Mouse (Mus musculus): ENCODE measurements at regions not wholly inside any gene's neighbourhood (a gene's known extent, or its start where the extent isn't known, plus 50 kb on each side); places are given as distances from the start of the nearest gene placed in this dataset.

DNA sequence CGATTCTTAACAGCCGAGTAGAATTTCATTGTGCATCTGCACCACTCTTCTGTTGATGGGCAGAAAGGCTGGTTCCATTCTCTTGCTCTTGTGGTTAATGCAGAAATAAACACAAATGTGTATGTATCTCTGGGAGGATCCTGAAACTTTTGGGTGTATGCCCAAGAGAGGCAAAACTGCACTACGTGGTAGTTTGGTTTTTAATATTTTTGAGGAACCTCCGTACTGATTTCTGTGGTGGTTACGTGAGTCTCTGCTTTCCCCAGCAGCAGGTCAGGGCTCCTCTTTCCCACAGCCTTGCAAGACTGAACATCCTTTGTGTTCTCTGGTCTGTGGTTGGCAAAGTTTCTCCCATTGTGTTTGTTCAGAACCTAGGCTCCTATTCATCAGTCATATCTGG, 198.9 kb upstream of the Ubash3b start:
- no peaks in the 10 kb centered on the region for H3K36me3 ChIP-seq (replicated peaks)
- H3K9me3 ChIP-seq = no peaks in the 10 kb centered on the region
- no peak for ATAC-seq (ENCODE audit: low FRiP score)
- 81% methylated on average over 5 of the region's 5 CpGs for WGBS
- no peak overlapping the region for H3K27ac ChIP-seq
- H3K9ac ChIP-seq = no peak overlapping the region
- no peaks in the 10 kb centered on the region for H3K27me3 ChIP-seq
- H3K4me1 ChIP-seq = peaks cover 7% of the 10 kb centered on the region
- no peak overlapping the region for H3K4me2 ChIP-seq
- no peak overlapping the region for H3K4me3 ChIP-seq (replicated peaks)

DNA sequence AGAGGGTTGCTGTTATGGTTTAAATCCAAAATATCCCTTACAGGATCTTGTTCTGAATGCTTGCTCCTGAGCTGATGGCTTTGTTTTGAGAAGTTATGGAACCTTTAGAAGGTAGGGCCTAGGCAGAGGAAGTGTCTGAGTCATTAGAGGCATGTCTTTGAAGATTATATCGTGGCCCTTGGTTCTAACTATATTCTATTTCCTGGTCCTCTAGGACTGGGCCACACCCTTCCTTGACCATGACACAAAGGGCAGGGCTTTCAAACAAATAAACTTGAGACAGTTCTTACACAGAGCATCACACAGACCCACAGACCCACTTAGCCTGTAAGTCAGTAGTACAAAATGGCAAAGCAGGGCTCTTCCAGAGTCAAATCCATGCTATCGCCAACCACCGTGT, 197.8 kb upstream of the Ubash3b start:
- 96% methylated on average over 3 of the region's 3 CpGs for WGBS

DNA sequence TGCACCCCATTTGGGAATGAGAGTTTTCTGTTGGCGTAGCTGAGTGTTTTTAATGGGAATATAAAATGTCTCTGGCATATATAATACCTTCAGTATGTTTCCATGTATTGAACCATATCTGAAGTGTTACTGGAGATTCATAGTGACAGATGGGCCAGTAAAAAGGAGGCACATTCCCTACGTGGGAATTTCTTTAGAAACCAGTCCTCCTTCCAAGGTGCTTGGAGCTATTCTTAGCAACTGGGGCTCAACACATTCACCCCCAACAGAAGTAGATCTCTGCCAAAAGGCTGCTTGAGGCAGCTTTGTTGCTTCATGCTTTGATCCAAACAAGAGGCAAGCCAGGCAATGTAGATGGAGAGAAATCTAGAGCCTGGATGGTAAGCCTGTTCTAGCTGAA, 183.8 kb upstream of the Ubash3b start:
- Histone ChIP-seq H3K27me3 (no peaks in the 10 kb centered on the region), H3K36me3 (replicated peaks) (no peaks in the 10 kb centered on the region), H3K4me1 (no peaks in the 10 kb centered on the region), H3K4me3 (replicated peaks) (no peak overlapping the region), H3K27ac (no peak overlapping the region), H3K9me3 (no peaks in the 10 kb centered on the region), H3K4me2 (no peak overlapping the region), H3K9ac (no peak overlapping the region)
- whole genome bisulfite sequencing = 75% methylated on average over 2 of the region's 2 CpGs
- ATAC-seq (ENCODE audit: low FRiP score) = no peak

More for the DNA sequence above, 197.8 kb upstream of the Ubash3b start:
- no peaks in the 10 kb centered on the region for H3K9me3 ChIP-seq
- H3K4me3 ChIP-seq (replicated peaks) = no peak overlapping the region
- no peak overlapping the region for H3K4me2 ChIP-seq
- no peaks in the 10 kb centered on the region for H3K4me1 ChIP-seq
- no peaks in the 10 kb centered on the region for H3K27me3 ChIP-seq
- H3K27ac ChIP-seq = no peak overlapping the region
- no peak overlapping the region for H3K9ac ChIP-seq
- ATAC-seq (ENCODE audit: low FRiP score) = no peak
- H3K36me3 ChIP-seq (replicated peaks) = no peaks in the 10 kb centered on the region

DNA sequence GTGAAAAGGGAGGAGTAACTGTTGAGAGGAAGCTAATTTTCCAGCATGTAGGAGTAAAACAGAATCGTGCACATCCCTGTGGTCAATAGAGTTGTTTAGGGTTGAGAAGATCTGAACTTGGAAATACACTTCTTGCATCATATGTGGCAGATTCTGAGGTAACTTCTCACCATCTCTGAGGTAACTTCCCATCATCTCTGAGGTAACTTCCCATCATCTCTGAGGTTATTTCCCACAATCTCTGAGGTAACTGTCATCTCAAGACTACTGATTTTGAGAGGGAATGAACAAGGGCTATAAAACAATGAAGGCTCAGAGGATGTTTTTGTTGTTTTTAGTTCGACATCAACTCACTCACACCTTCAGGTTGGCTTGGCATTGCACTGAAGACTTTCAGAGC, 175.9 kb upstream of the Ubash3b start:
- H3K4me2 ChIP-seq = no peak overlapping the region
- ATAC-seq (ENCODE audit: low FRiP score) = no peak
- no peak overlapping the region for H3K27ac ChIP-seq
- 94% methylated on average over 2 of the region's 2 CpGs for WGBS
- no peak overlapping the region for H3K4me3 ChIP-seq (replicated peaks)
- H3K27me3 ChIP-seq = no peaks in the 10 kb centered on the region
- H3K9me3 ChIP-seq = no peaks in the 10 kb centered on the region
- peaks cover 19% of the 10 kb centered on the region for H3K4me1 ChIP-seq
- no peak overlapping the region for H3K9ac ChIP-seq
- no peaks in the 10 kb centered on the region for H3K36me3 ChIP-seq (replicated peaks)

DNA sequence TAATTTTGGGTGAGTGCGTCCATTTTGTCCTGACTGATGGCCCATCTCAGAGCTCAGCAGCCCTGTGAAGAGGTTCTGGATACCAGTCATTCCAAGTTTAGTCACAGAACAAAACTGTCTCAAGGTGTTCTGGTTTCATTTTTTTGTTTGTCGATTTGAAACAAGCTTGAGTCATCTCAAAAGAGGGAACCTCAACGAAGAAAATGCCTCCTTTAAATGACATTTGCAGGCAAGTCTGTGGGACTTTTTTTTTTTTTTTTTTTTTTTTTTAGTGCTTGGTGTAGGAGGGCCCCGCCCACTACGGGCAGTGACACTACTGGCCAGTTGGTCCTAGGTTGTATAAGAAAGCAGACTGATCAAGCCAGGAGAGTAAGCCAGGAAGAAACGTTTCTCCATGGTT, 175.3 kb upstream of the Ubash3b start:
- Histone ChIP-seq H3K27me3 (no peaks in the 10 kb centered on the region), H3K4me1 (peaks cover 19% of the 10 kb centered on the region), H3K4me2 (no peak overlapping the region), H3K27ac (no peak overlapping the region), H3K36me3 (replicated peaks) (no peaks in the 10 kb centered on the region), H3K4me3 (replicated peaks) (no peak overlapping the region), H3K9ac (no peak overlapping the region), H3K9me3 (no peaks in the 10 kb centered on the region)
- 88% methylated on average over 6 of the region's 6 CpGs for WGBS
- ATAC-seq (ENCODE audit: low FRiP score) = no peak

DNA sequence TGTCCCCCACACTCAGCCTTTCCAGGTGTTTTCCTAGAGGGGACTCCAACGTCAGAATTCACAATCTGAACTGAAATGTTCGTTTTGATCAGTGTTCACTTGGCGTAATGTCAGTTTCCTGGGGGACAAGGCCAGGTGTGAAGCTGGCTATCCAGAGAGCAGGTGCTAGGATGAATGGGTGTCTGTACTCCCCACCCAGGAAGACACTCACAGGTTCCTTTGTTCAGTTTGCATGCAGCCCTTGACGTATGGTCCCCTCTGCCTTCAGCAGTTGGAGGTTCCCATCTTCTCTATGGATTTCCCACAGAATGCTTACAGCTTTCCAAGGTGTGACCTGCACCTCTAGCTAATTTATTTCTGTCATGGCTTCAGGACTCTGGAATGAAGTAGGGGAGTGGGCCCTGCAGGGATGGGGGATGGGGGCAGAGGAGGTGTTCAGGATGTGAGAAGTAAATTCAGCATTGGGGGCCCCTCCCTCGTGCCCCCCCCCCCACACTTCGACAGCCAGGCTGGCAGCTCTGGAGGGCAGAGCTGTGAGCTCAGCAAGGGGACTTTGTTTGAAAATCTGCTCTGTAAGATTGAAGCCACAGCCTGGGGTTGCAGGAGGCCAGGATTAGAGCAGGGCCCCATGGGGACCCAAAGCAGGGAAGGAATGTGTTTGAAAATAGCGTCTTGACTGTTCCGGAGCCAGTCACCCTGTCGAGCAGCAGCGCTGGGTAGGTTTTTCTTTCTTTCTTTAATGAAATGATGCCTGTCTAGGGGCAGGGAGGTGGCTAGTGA, 173.2 kb upstream of the Ubash3b start:
- Histone ChIP-seq H3K9ac (no peak overlapping the region), H3K9me3 (no peaks in the 10 kb centered on the region), H3K4me1 (peaks cover 19% of the 10 kb centered on the region), H3K27ac (peak overlapping the region; percentile 73), H3K36me3 (replicated peaks) (no peaks in the 10 kb centered on the region), H3K4me2 (peak overlapping the region; percentile 10; the same call in 1 of the 2 replicates), H3K27me3 (no peaks in the 10 kb centered on the region), H3K4me3 (replicated peaks) (no peak overlapping the region)
- ATAC-seq (ENCODE audit: low FRiP score) = peak; percentile 41
- 15% methylated on average over 10 of the region's 10 CpGs for WGBS

- no peaks in the 10 kb centered on the region for H3K27me3 ChIP-seq
- H3K27ac ChIP-seq = no peak overlapping the region
- 97% methylated on average over 1 of the region's 1 CpGs for WGBS
- no peak overlapping the region for H3K4me3 ChIP-seq (replicated peaks)
- no peak overlapping the region for H3K4me2 ChIP-seq
- no peak for ATAC-seq (ENCODE audit: low FRiP score)
- H3K36me3 ChIP-seq (replicated peaks) = no peaks in the 10 kb centered on the region
- no peak overlapping the region for H3K9ac ChIP-seq
- peaks cover 26% of the 10 kb centered on the region for H3K4me1 ChIP-seq
- no peaks in the 10 kb centered on the region for H3K9me3 ChIP-seq
Observed at GRCm38 (mm10) chr9:41333526-41333925, 172.0 kb upstream of the Ubash3b start.

- no peak overlapping the region for H3K9ac ChIP-seq
Observed at GRCm38 (mm10) chr9:41328959-41329358, 167.5 kb upstream of the Ubash3b start.

DNA sequence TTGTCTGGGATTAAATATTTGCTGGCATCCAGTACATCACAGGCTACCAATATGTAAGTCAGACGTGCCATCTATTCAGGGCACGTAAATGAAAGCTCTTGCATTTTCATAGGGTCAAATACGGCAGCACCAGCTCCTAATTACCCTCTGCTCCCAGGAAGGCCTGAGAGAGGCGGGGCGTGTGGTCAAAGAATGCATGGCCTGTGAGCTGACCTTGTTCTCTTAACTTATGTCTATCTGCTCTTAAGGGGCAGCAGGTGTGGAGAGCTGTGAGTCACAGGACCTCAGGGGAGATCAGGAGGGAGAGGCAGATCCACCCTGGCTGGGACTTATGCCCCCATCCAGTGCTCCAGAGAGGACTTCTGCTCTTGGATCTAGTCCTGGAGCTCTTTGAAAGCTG, 167.0 kb upstream of the Ubash3b start:
- H3K4me1 ChIP-seq = peaks cover 39% of the 10 kb centered on the region
- H3K9ac ChIP-seq = no peak overlapping the region
- no peaks in the 10 kb centered on the region for H3K9me3 ChIP-seq
- peak overlapping the region; percentile 4; the same call in 1 of the 2 replicates for H3K4me3 ChIP-seq (replicated peaks)
- no peaks in the 10 kb centered on the region for H3K27me3 ChIP-seq
- 10% methylated on average over 5 of the region's 5 CpGs for WGBS
- peak overlapping the region; percentile 28 for H3K4me2 ChIP-seq
- H3K36me3 ChIP-seq (replicated peaks) = no peaks in the 10 kb centered on the region
- peak overlapping the region; percentile 27 for H3K27ac ChIP-seq
- ATAC-seq (ENCODE audit: low FRiP score) = no peak

More at GRCm38 (mm10) chr9:41328959-41329358, 167.5 kb upstream of the Ubash3b start:
- Histone ChIP-seq H3K27me3 (no peaks in the 10 kb centered on the region), H3K27ac (peak overlapping the region; percentile 27), H3K36me3 (replicated peaks) (no peaks in the 10 kb centered on the region), H3K4me2 (peak overlapping the region; percentile 28), H3K9me3 (no peaks in the 10 kb centered on the region), H3K4me1 (peaks cover 39% of the 10 kb centered on the region), H3K4me3 (replicated peaks) (peak overlapping the region; percentile 4; the same call in 1 of the 2 replicates)
- WGBS = 100% methylated on average over 1 of the region's 1 CpGs
- ATAC-seq (ENCODE audit: low FRiP score) = no peak

- Histone ChIP-seq H3K9ac (no peak overlapping the region), H3K4me1 (peaks cover 39% of the 10 kb centered on the region)
- ATAC-seq (ENCODE audit: low FRiP score) = no peak
Observed at GRCm38 (mm10) chr9:41328056-41328455, 166.6 kb upstream of the Ubash3b start.

DNA sequence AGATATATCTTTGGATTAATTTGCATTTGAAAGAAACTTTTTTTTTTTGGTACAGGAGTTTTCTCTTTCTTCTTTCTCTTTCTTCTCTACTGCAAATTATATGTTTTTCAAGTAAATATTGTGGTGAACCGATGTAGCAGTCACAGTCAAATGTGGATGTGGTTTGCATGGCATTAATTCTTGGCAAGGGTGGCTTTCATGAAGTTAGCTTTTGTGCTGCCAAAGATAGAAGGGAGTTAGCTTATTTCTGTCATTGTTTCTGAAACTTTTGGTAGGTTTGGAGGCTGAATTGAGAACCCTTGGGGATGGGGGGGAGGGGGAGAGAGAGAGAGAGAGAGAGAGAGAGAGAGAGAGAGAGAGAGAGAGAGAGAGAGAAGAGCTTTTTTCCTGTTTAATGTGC, 166.1 kb upstream of the Ubash3b start:
- Histone ChIP-seq H3K9ac (no peak overlapping the region), H3K9me3 (no peaks in the 10 kb centered on the region), H3K36me3 (replicated peaks) (no peaks in the 10 kb centered on the region), H3K27me3 (no peaks in the 10 kb centered on the region), H3K4me2 (peak overlapping the region; percentile 25), H3K4me1 (peaks cover 39% of the 10 kb centered on the region), H3K4me3 (replicated peaks) (no peak overlapping the region), H3K27ac (no peak overlapping the region)
- WGBS = 48% methylated on average over 1 of the region's 1 CpGs
- ATAC-seq (ENCODE audit: low FRiP score) = no peak

More at GRCm38 (mm10) chr9:41328056-41328455, 166.6 kb upstream of the Ubash3b start:
- no peak overlapping the region for H3K4me3 ChIP-seq (replicated peaks)
- H3K4me2 ChIP-seq = peak overlapping the region; percentile 28
- peak overlapping the region; percentile 27; the same call in 1 of the 2 replicates for H3K27ac ChIP-seq
- 8% methylated on average over 1 of the region's 1 CpGs for WGBS
- H3K27me3 ChIP-seq = no peaks in the 10 kb centered on the region
- no peaks in the 10 kb centered on the region for H3K36me3 ChIP-seq (replicated peaks)
- H3K9me3 ChIP-seq = no peaks in the 10 kb centered on the region

- peaks cover 39% of the 10 kb centered on the region for H3K4me1 ChIP-seq
- ATAC-seq (ENCODE audit: low FRiP score) = 0 out of 2 replicates have a peak, but pooled peaks have one; percentile 39
- WGBS = 12% methylated on average over 10 of the region's 10 CpGs
- peak overlapping the region; percentile 74 for H3K27ac ChIP-seq
- H3K36me3 ChIP-seq (replicated peaks) = no peaks in the 10 kb centered on the region
- no peaks in the 10 kb centered on the region for H3K9me3 ChIP-seq
- H3K27me3 ChIP-seq = no peaks in the 10 kb centered on the region
- peak overlapping the region; percentile 19 for H3K4me2 ChIP-seq
- no peak overlapping the region for H3K9ac ChIP-seq
- H3K4me3 ChIP-seq (replicated peaks) = no peak overlapping the region
Observed at GRCm38 (mm10) chr9:41326772-41327560, 165.5 kb upstream of the Ubash3b start.

Measured in forebrain, embryonic 12.5 days (tissue).